Mouse (Mus musculus) large intestine, adult 2 months (tissue): Measurements from ENCODE around the gene Cldn10. TPM values are rescaled to one million over a fixed set of nuclear protein-coding genes. Genes with fewer than 3 reads are reported as not detected.

Experiments
- DNase-seq: peaks from one replicate; pipeline ENCODE4 v3.0.0-alpha.2; 2012; ENCODE audit warnings: low read depth, low spot score
- WGBS: fragments of 180-500 bp; shearing (Covaris S2); methylation state at CpG from one replicate; pipeline ENCODE4 v1.1.7; 2018; 5-methylcytosine and 5-hydroxymethylcytosine counted together
- polyA plus RNA-seq: library from polyadenylated mRNA; depleted of rRNA; stranded (reverse); fragments of >200 nt; gene quantifications from 2 replicates; pipeline ENCODE4 v1.2.3, GENCODE M21; 2012; rRNA removed

The Cldn10 gene
- polyA plus RNA-seq, 1 experiment = 0.63 TPM

DNA sequence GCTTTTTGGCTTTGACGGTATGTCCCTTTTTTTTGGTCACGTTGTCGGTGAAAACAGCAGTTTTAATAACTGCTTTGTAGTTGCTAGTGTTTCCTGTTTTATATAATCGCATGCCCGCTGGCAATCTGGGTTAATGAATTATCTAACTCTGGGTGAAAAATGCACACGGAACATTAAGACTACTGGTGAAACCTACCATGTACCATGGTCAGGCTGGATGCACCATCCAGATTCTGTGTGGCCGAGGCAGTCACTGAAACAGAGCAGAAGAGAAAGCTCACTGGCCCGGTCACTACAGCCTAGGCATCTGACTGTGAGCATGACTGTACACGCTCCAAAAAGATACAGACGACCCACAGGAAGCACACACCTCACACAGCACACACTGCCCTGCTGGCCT lies 107.9 kb downstream of the Cldn10 start:
- no peak for DNase-seq
- 68% methylated on average over 10 of the region's 10 CpGs for WGBS

- no peak for DNase-seq
- WGBS = 69% methylated on average over 11 of the region's 11 CpGs
Observed at GRCm38 (mm10) chr14:118899940-118900339, 112.2 kb downstream of the Cldn10 start.

- WGBS = 100% methylated on average over 1 of the region's 1 CpGs
- DNase-seq = no peak
Observed at GRCm38 (mm10) chr14:118900911-118901310, 113.2 kb downstream of the Cldn10 start.

- 88% methylated on average over 3 of the region's 3 CpGs for WGBS
Observed at GRCm38 (mm10) chr14:118903397-118903796, 115.7 kb downstream of the Cldn10 start.

GRCm38 (mm10) chr14:118903867-118904562 lies 116.3 kb downstream of the Cldn10 start:
- no peak for DNase-seq
- WGBS = 29% methylated on average over 6 of the region's 6 CpGs

More at GRCm38 (mm10) chr14:118903397-118903796, 115.7 kb downstream of the Cldn10 start:
- DNase-seq = no peak

DNA sequence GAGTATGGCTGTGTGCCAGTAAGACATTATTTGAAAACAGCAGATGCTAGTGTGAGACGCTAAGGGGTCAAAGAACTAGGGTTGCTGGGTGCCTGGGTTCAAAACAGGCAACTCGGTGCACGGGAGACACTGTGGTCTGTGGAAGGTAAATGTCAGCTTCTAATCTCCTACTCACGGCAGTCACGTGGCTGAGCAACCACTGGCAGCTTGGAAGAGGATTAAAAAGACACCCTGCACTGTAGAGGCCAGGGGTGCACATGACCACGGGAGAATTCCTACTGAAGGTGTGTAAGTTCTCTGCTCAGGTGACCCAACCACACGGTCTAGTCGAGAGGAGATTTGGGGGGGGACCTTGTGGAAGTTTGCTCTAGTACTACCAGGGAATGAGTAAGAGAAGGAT lies 119.9 kb downstream of the Cldn10 start:
- DNase-seq = no peak
- 45% methylated on average over 8 of the region's 8 CpGs for WGBS

DNA sequence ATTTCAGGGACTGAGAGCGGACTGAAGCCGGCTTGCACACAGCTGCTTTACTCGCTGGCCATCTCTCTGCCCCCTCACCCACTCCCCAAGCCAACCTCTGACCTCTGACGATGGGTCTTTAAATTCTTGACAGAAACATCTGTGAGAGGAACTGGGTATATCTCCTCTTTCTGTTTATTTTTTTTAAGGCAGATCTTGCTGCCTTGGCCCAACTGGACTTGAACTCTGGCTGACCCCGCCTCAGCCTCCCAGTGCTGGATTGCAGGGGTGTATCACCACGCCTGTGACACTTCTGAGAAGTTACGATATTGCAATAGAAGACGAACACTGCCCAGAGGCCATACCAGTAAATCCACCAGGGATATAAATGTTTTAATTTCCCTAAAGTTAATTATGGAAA lies 122.2 kb downstream of the Cldn10 start:
- 54% methylated on average over 8 of the region's 8 CpGs for WGBS
- no peak for DNase-seq

- 40% methylated on average over 29 of the region's 29 CpGs for WGBS
Observed at GRCm38 (mm10) chr14:118910332-118911222, 122.9 kb downstream of the Cldn10 start.

DNA sequence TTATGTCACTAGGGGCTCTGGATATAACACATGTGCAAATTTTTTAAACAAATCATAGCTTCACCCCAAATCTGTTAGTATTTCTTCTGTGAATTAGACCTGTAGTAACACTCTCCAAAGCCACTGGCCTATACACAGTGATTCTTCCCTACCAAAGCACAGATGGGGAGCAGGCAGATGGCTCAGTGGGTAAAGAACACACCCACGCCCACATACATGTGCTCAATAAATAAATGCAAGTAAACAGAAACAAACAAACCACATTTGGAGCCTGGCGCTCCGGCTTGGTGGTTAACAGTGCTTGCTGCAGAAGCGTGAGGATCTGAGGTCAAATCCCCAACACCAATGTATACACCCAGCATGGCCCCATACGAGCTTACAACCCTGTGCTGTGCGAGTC lies 123.8 kb downstream of the Cldn10 start:
- no peak for DNase-seq
- WGBS = 84% methylated on average over 6 of the region's 6 CpGs

More at GRCm38 (mm10) chr14:118910332-118911222, 122.9 kb downstream of the Cldn10 start:
- DNase-seq = peak; percentile 51

DNA sequence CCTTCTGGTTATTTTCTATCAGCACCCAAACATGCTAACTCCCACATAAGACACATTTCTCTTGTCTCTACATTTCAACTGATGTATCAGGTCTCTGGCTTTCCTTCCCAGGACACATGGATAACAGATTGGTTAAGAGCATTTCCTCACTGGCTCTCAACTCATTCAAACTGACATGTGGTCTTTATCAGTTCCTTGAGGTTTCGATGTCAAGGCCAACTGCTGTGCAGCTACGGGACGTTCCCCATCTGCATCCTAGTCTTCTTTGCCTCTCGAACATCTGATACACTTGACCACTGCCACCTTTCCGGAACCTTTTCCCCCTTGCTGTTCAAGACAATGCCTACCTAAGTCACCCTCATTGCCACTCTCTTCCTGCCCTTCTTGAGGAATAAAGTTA lies 125.9 kb downstream of the Cldn10 start:
- WGBS = 89% methylated on average over 5 of the region's 5 CpGs
- no peak for DNase-seq

GRCm38 (mm10) chr14:118919025-118919424 lies 131.3 kb downstream of the Cldn10 start:
- no peak for DNase-seq
- WGBS = 57% methylated on average over 8 of the region's 8 CpGs

DNA sequence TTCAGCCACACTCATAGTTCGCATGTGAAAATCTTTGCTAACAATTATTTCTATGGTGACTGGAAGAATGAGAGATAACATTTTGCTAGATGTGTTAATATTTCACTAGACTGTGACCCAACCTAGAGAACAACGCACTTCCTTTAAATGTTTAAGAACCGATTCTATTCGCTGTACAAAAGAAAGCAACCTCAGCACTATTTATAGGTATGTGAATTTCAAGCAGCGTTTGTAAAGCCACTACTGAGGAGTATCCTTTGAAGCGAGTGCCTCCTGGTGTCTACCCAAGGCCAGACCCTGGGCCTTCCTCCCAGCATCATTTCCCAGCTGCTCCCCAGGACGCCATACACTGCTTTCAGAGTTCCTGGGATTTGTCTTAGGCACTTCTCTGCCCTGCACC lies 132.9 kb downstream of the Cldn10 start:
- DNase-seq = no peak
- WGBS = 38% methylated on average over 7 of the region's 7 CpGs

- DNase-seq = no peak
- WGBS = 42% methylated on average over 22 of the region's 22 CpGs
Observed at GRCm38 (mm10) chr14:118922251-118922650, 134.5 kb downstream of the Cldn10 start.

- no peak for DNase-seq
- 12% methylated on average over 47 of the region's 47 CpGs for WGBS
Observed at GRCm38 (mm10) chr14:118922667-118923184, 135.0 kb downstream of the Cldn10 start.

Other genes with a start within 250 kb of the Cldn10 start
- gene Abcc4, start 81.7 kb upstream of the Cldn10 start, polyA plus RNA-seq = 1.8 and 3.0 TPM in 2 replicates
- 1.8 and 3.0 TPM in 2 replicates for gene Dzip1, start 137.6 kb downstream of the Cldn10 start, polyA plus RNA-seq
- gene Dnajc3, start 150.1 kb downstream of the Cldn10 start, polyA plus RNA-seq = 19.2 and 22.8 TPM in 2 replicates